Mouse (Mus musculus) thymus, postnatal 0 days (tissue): ENCODE results near the gene Baiap2. TPM values are rescaled to one million over a fixed set of nuclear protein-coding genes. Genes with fewer than 3 reads are reported as not detected.

ENCODE experiments used
- DNase-seq: peaks from one replicate; pipeline ENCODE4 v3.0.0-alpha.2; 2015; ENCODE audit warnings: low spot score
- polyA plus RNA-seq: library from polyadenylated mRNA; unstranded; fragments of >200 nt; fragmentation: Nextera tagmentation; extraction: Ambion mirVana; gene quantifications from 2 replicates; pipeline ENCODE4 v1.2.1, GENCODE M21; 2015

The Baiap2 gene
- polyA plus RNA-seq, 1 experiment from 2014 or later: 26.3 TPM

DNA sequence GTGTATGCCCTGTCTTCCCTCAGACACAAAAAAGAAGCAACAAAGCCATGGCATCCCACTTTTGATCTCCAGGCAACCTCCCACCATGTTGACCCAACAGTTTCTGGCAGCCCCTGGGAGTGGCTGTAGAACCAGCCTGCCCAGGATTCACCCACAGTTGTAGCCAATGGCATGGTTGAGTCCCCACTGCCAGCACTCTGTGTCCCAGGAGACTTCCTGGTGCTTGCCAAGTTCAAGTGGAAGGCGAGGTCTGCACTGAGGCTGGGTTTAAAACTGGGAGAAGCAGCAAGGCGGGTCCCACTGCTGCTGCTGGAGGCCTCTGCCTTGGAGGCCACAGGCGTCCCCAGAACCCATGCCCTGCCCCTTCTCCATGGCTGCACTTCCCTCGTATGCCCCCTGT lies 31.2 kb downstream of the Baiap2 start:
- DNase-seq: no peak

DNA sequence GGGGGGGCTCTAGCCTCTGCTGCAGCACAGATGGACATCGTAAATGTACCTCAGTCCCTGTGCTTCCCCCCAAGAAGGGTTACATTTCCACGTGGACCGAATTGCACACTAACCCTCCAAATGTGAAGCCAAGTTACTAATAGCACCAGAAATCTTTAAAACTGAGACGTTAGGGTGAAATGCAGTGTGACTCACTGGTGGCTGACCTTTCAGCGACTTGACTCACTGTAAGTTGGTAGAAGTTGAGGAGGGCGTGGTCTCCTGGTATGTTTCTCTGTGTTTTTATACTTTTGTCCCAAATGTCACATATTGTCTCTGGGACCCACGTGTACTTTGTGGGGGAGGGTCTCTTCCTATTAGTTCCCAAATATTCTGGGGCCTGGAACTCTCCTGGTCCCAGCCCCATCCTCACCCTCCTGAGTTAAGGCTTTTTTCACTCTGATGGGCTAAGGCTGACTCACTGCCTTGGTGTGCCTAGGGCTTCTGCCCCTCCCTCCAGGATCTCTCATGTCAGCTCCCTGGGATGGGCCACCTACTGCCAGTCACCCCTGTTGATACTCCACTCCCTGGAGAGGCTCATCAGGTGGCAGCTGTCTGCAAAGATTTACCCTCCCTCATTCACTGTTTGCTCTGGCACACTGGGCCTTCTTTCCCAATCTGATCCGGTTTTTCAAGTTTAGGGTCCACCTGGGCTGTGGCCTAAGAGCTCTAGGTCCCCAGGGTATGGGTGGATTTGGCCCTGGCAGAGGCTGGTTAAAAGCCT lies 33.4 kb downstream of the Baiap2 start:
- DNase-seq: no peak

DNA sequence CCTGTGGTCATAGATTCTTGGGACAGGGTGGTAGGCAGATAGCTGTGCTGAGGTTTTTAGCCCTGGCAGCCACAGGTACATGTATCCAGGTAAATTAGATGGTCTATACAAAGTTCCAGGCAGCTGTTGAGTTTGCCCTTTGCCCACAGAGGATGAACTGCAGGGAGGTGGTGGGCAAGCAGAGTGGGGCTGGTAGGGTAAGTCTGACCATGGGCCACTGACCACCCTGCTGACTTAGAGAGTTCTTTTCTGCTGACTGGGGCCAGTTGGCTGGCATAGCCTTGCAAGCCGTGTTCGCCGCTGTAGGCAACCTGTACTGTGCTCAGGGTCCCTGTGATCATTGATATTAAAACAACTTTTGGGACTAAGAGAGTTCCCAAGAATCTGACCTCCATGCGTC lies 36.1 kb downstream of the Baiap2 start:
- DNase-seq: no peak

DNA sequence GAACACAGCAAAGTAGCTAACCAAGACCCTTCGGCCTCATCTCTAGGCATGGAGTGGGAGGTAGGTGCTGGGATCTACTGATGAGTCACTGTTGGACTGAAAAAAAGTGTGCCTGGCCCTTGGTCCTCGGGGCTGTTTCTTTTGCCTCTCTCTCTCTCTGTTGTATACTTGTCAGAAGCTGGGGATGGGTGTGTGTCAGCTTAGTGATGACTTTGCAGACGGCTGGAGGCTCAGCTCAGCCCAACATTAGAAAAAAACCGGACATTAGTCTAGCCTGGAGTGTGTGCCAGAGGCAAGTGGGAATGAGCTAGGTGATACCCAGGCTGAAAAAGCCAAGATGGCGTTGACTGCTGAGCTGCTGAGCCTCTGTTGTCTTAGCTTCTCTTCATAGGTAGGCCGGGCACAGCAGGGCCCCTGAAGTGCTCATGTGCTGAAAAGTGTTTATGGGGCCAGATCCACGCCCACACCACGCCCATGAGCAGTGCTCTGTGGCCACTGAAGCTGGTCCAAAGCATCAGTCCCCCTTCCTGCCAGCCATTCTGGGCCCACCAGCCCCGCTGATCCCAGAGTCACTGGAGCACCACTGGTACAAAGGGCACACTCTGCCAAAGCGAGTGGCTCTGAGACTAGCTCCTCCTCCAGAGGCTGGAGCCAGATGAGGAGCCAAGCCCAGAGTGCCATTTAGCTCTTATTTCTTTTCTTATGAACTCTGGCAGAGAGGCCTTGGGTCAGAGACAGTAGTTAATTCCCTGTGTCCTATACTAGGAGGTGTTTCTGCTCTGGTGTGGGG lies 37.2 kb downstream of the Baiap2 start:
- no peak for DNase-seq

DNA sequence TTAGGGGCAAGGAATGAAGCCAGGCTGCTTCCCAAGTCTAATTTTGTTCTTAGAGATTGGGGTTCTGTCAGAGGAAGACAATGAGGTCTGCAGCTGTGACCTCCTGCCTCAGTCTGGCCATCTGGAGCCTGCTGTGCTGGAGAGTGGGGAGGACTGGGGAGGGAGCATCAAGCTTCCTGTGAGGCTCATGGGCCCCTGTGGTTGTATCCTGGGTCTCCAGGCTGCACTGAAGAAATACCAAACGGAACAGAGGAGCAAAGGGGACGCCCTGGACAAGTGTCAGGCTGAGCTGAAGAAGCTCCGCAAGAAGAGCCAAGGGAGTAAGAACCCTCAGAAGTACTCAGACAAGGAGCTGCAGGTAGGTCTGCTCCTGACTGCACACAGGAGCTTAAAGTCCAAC lies 39.2 kb downstream of the Baiap2 start:
- no peak for DNase-seq

DNA sequence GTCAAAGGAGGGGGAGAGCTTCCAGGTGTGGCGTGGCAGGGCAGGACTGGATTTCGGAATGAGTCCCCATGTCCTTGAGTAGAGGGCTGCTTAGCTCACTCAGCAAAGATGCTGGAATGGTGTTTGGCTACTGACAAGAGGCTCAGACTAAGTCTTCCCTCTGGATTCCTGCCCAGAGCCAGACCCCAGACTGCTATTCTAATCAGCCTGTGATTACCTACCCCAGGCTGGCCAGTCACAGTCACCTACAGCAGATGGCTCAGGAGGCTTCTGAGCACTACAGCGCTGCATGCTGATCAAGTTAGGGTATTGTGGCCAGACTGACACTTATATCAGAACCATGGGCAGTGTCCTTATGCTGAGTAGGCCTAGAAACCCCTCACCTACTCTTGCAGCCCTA lies 39.7 kb downstream of the Baiap2 start:
- DNase-seq: no peak

DNA sequence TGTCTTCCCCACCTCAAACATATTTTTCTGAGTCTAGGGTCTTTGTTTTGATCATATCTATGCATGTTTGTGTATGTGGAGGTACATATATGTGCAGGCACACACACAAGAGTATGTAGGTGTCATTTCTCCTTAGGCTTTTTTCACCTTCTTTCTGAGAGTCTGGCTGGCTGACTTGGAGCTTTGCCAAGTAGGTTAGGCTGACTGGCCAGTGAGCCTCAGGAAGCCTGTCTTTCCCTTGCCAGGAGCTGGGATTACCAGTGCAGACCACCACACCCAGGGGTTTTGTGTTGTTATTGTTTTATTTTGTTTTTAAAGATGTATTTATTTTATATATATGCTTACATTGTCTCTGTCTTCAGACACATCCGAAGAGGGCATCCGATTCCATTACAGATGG lies 40.6 kb downstream of the Baiap2 start:
- no peak for DNase-seq

DNA sequence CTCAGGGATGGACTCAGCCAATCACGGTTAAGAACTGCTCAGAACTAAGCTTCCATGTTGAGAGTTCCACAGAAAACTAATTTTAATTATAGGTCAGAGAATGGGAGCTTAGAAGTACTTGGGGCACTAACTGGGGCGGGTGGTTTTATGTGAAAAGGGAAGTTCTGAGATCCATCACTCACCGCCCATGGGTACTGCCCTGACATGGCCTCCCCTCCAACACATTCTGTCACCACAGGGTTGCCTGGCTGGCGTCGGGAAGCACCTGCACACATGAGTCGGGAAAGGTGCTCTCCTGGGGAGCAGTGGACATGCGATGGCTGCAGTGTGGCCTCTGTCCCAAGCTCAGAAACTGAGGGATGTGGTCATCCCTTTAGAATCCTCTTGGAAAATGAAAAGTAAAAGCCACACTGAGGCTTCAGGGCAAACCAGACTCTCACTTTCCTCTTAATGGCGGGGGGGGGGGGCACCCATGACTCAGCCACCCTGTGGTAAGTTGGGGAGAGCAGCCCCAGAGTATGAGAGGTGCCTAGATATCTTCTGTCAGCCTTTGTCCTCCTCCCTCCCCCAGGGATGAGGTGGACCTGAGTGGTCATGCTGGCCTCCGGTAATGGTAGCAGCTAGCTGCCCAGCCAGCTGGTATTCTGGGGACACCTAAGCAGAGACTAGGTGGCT lies 44.3 kb downstream of the Baiap2 start:
- no peak for DNase-seq

DNA sequence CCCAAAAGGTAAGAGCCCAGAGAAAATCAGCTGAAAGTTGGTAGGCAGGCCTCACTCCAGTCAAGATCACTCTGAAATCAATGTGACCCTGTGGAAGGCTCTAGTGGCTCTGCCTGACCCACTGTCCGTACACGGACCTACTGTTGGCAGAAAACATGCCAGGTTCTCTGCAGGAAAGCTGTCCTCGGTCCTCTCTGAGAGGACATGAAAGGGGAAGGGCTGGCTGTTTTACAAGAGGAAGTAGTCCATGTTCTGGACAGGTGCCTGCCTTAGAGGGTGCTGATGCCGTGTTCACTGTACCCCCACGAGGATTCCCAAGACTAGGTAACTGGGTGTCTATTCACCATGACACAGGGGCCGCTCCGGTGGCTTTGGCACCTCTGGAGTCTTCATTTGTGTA lies 45.3 kb downstream of the Baiap2 start:
- no peak for DNase-seq

DNA sequence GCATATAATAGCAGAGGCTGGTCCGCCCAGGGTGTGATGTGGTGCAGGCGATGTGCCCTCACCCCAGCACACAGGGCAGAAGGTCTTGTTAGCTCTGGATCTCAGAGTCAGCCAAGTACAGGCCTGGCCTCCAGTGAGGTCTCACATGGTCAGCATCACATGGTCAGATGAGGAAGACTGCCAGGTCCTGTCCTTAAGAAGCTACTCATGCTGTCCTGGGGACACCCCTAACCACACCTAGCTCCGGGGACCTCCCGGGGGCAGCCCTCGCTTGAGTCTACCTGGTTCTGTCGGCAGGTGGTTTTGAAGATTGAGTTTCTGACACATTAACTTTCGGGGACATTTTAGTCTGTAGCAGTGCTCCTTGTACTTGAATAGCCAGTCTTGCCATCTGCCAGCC lies 45.8 kb downstream of the Baiap2 start:
- no peak for DNase-seq

DNA sequence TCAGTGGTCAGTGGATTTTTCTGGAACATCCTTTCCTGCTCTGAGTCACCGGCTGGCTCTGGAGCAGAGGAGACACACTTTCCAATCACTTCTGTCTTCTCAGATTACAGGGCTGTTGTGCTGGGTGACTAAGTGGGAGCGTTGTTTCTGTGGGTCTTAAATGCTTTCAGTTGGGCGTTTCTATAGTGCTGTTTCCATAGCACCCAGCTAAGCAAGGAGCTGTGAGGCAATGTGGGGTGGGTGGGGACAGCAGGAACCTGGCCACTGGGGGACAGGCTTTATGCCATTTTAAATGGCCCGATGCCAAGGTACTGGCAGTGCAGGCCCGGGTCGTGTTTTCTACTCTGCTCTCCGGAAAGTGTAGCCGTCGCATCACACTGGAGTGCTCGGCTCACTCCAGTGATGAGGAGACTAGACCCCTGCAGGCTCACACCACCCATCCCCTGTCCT lies 46.6 kb downstream of the Baiap2 start:
- DNase-seq: no peak

DNA sequence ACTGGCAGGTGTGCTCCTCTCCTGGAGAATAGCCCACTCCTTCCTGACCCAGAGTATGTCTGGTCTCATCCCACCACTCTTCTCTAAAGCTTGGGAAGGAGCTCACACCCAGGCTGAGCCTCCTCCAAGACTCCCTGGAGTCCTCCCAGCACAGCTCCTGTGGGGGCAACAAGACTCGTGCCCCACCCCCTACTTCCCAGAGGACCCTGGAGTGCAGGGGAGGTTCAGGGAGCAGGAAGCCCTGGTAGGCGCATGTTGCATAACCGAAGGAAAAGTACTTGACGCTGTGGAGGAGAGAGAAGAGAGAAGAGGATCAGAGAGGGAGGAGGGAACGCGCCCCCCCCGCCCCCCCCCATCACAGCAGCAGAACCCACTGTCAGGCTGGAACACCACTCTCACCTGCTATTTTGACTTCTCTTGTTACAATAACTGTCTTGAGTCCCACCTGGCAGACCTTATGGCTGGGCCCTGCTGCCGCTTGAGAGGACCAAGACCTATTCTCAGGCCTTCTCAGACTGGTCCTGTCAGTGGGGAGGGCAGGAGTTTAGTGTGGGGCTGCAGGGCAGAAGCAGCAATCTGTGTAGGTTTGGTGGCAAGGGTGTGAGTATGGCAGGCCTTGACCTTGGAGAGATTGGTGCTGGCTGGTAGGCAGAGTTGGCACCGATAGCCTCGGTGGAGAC lies 48.2 kb downstream of the Baiap2 start:
- DNase-seq: no peak

DNA sequence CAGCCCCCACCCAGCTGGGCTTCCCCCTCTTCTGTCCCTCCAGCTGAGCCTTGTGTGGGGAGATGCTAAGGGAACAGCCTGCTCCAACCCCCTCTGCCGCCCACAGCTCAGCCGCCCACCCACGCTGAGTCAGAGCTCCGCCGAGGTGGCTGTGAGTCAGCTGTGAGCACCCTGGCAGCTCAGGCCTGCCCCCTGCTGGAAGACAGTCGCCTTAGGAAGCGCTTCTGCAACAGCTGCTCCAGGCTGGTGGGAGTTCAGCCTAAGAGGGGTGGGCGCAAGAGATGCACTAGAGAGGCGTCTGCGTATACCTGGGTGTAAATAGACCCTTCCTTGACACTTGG lies 48.7 kb downstream of the Baiap2 start:
- peak; percentile 91 for DNase-seq

DNA sequence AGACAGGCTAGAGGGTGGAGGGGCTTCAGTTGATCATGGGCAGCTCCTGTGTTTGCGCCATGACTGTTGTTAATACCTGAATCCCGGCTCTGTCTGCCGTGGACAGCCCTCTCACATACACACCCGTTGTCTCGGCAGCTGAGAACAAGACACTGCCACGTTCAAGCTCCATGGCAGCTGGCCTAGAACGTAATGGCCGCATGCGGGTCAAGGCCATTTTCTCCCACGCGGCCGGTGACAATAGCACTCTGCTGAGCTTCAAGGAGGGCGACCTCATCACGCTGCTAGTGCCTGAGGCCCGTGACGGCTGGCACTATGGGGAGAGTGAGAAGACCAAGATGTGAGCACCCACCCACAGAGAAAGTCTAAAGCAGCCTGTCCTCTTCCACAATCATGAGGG lies 54.8 kb downstream of the Baiap2 start:
- no peak for DNase-seq

DNA sequence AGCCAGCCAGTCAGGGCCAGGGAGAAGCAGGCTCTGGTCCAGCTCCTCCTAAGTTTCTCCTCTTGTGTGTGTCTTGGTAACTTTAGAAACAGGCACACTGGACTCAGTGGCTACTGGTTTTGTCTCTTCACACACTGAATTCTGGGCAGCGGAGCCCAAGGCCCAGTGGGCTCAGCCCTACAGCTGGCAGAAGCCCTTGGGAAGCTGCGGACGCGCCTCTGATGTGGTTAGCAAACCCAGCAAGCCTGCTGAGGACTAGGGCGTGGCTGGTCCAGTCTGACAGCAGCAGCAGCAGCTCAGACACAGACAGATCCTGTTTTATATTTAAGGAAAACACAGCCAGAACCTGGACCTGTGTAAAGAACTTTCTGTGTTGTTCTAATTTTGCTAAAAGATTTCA lies 59.5 kb downstream of the Baiap2 start:
- DNase-seq: no peak

DNA sequence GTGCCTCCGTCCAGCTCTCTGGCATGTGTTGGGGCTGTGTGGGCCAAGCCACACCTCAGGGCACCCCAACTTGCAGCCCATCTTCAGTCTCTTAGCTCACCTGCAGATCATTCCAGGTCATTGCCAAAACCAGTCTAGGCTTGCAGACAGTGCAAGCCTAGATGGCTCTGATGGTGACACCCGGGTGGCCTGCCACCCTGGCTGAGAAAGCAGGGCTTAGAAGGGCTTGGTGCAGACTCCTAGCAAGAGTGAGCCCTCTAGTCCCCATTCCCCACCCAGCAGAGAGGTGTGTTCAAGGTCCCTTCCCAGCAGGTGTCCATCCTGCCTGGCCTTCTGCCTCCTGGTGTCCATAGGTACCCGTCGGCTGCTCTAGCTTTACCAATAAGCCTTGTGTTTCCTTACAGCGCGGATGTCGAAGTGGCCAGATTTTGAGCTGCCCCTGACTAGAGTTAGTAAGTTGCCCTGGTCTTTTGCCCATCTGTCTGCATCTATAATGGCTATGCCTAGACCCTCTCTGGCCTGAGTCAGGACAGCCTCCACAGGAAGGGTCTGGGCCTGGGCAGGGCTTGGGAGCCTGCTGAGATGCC lies 60.2 kb downstream of the Baiap2 start:
- no peak for DNase-seq

DNA sequence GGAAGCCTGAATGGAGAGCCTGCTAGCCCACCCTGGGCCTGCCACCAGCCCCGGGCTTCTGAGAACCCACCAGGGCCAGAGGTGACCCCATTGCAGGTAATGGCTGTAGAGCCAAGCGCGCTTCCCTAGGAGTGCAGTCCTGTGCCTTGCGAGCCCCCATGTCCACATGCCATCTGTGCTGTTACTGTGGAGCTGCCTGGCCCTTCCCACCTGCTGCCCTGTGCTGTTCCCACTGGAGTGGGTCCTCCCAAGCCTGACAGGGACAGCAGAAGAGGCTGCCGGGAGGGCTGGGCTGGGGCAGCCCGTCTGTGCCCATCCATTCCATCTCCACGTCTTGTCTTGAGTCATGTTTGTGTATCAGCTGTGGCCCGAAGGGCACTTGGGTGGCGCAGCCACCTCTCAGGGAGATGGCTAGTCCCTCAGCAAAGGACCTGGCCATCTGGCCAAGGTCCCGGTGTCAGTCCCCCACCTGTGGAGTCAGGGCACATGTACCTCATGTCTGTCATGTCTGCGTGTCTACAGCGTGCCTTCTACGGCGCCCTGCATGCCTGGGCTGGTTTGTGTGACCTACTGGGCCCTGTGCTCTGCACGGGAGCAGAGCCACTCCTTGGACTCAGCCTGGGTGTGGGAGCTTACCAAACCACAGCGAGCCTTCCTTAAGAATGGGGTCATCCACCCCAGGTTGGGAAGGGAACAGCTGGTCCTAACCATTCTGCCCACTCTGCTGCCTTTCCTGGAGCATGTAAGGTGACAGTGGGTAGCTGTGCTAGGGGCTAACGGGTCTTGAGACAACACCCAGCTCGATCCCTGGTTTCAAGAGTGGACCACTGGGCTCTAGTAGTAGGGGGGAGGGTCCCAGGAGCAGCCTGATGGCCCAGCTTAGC lies 63.1 kb downstream of the Baiap2 start:
- DNase-seq: no peak

DNA sequence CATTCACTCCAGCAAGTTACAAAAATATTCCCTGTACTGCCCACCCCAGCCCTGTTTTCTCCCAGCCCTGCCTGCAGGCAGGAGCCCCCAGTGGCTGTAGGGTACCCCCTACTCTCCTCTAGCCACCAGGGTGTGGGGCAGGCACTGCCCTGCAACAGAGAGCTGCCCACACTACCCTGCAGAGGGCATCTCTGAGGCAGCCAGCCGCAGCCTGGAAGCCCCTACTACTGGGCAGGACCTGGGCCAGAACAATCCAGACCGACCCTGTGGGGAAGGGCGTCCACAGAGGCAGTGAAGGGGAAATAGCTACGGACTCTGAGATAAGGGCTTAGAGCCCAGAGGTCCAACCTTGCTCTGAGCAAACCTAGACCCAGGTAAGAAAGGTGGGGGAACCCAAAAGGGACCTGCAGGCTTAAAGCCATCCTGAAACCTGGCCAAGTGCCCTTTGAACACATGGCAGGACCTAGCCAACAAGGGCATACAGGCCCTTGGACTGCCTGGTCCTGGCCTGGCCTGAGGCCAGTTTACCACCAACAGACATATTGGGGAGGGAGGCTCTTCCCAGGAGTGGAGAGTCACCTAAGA lies 65.0 kb downstream of the Baiap2 start:
- DNase-seq: no peak

DNA sequence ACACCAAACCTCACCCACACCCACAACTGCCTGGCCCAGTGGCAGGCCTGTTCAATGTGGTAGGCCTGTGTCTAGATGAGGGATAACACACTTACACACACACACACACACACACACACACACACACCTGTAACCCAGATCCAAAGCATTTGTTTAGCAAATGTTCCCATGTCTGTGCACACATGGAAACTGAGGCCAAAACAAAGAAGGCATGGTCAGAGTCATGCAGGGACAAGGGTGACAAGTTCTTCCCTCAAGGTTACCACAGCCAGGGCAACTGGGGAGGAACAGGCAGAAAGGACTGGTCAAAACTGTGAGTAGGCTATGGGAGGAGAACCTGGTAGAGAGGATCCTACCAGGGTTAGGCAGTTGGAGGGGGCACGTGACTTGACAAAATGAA lies 65.9 kb downstream of the Baiap2 start:
- no peak for DNase-seq

DNA sequence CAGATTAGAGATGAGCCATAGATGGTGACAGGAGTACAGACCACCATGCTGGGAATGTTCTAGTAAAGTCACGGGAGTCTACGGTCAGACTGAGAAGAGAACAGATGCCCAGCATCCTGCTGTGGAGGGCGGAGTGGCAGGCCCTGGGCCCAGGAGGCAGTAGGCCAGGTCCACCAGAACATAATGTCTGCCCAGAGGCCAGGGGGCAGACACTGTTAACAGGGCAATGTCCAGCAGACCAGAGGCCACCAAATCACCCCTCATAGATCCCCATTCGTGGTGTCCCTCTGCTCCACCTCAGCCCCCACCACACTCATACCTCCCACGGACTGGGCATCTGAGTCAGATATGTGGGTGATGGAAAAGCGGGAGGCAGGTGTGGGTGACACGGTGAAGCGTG lies 66.4 kb downstream of the Baiap2 start:
- DNase-seq: no peak
